Mouse (Mus musculus) heart, embryonic 12.5 days (tissue): ENCODE results near the gene Rras. TPM values are rescaled to one million over a fixed set of nuclear protein-coding genes. Genes with fewer than 3 reads are reported as not detected.

ENCODE experiments used
- ATAC-seq: fragments of 200-750 bp; cut with Nextera tagmentation; 2 replicates; pipeline ENCODE4 v1.8.0; 2017; ENCODE audit warnings: moderate TSS enrichment, moderate library complexity; ENCODE audit not compliant: insufficient number of reproducible peaks, low FRiP score
- H3K27ac ChIP-seq: fragments of 300-500 bp; sonication (generic); 2 replicates; pipeline ENCODE4 v1.5.1; 2016; ENCODE audit warnings: mild to moderate bottlenecking, moderate library complexity; ENCODE audit not compliant: poor library complexity, severe bottlenecking
- H3K27me3 ChIP-seq: fragments of 300-500 bp; sonication (generic); replicated peaks from 2 replicates; pipeline ENCODE4 v1.6.1; 2016; ENCODE audit warnings: mild to moderate bottlenecking, moderate library complexity
- H3K36me3 ChIP-seq: fragments of 300-500 bp; sonication (generic); 2 replicates; pipeline ENCODE4 v1.6.1; 2016; ENCODE audit warnings: mild to moderate bottlenecking, moderate library complexity
- H3K4me1 ChIP-seq: fragments of 300-500 bp; sonication (generic); replicated peaks from 2 replicates; pipeline ENCODE4 v1.6.1; 2016; ENCODE audit warnings: mild to moderate bottlenecking
- H3K4me2 ChIP-seq: fragments of 300-500 bp; sonication (generic); 2 replicates; pipeline ENCODE4 v1.6.1; 2016; ENCODE audit warnings: mild to moderate bottlenecking, moderate library complexity
- H3K4me3 ChIP-seq: fragments of 300-500 bp; sonication (generic); 2 replicates; pipeline ENCODE4 v1.5.1; 2016; ENCODE audit warnings: mild to moderate bottlenecking
- H3K9ac ChIP-seq: fragments of 300-500 bp; sonication (generic); 2 replicates; pipeline ENCODE4 v1.6.1; 2016; ENCODE audit warnings: mild to moderate bottlenecking, moderate library complexity
- H3K9me3 ChIP-seq: fragments of 300-500 bp; sonication (generic); replicated peaks from 2 replicates; pipeline ENCODE4 v1.6.1; 2016; ENCODE audit warnings: mild to moderate bottlenecking, moderate library complexity
- WGBS: fragments of 180-500 bp; shearing (Covaris S2); methylation state at CpG from one replicate; pipeline ENCODE4 v1.1.7; 2016; 5-methylcytosine and 5-hydroxymethylcytosine counted together
- polyA plus RNA-seq: library from polyadenylated mRNA; unstranded; fragments of >200 nt; fragmentation: Nextera tagmentation; extraction: Ambion mirVana; gene quantifications from 2 replicates; pipeline ENCODE4 v1.2.1, GENCODE M21; 2016

The Rras gene
- polyA plus RNA-seq, 1 experiment from 2014 or later = 79.3 TPM

GRCm38 (mm10) chr7:45028351-45028750 lies 10.6 kb downstream of the Rras start:
- Histone ChIP-seq H3K27me3 (no peaks in the 10 kb centered on the region), H3K4me3 (no peak overlapping the region), H3K36me3 (peaks cover 70% of the 10 kb centered on the region), H3K4me2 (no peak overlapping the region), H3K4me1 (peaks cover 4% of the 10 kb centered on the region), H3K27ac (no peak overlapping the region), H3K9ac (no peak overlapping the region), H3K9me3 (no peaks in the 10 kb centered on the region)
- 0 out of 2 replicates have a peak, but pooled peaks have one; percentile 2 for ATAC-seq
- 92% methylated on average over 11 of the region's 11 CpGs for WGBS

GRCm38 (mm10) chr7:45029995-45030394 lies 12.2 kb downstream of the Rras start:
- WGBS = 89% methylated on average over 6 of the region's 6 CpGs
- H3K4me3 ChIP-seq = no peak overlapping the region

GRCm38 (mm10) chr7:45030857-45031256 lies 13.1 kb downstream of the Rras start:
- Histone ChIP-seq H3K9me3 (no peaks in the 10 kb centered on the region), H3K4me2 (no peak overlapping the region), H3K27ac (no peak overlapping the region), H3K4me3 (no peak overlapping the region), H3K9ac (no peak overlapping the region), H3K36me3 (peaks cover 95% of the 10 kb centered on the region), H3K4me1 (peaks cover 4% of the 10 kb centered on the region), H3K27me3 (no peaks in the 10 kb centered on the region)
- WGBS = 93% methylated on average over 8 of the region's 8 CpGs
- ATAC-seq = no peak

More at GRCm38 (mm10) chr7:45029995-45030394, 12.2 kb downstream of the Rras start:
- H3K4me2 ChIP-seq = no peak overlapping the region
- no peaks in the 10 kb centered on the region for H3K27me3 ChIP-seq
- no peak overlapping the region for H3K9ac ChIP-seq
- H3K9me3 ChIP-seq = no peaks in the 10 kb centered on the region
- no peak for ATAC-seq
- no peak overlapping the region for H3K27ac ChIP-seq
- peaks cover 87% of the 10 kb centered on the region for H3K36me3 ChIP-seq
- peaks cover 4% of the 10 kb centered on the region for H3K4me1 ChIP-seq

GRCm38 (mm10) chr7:45033722-45034359 lies 16.1 kb downstream of the Rras start:
- no peak overlapping the region for H3K4me2 ChIP-seq
- H3K36me3 ChIP-seq = peaks cover 99% of the 10 kb centered on the region
- ATAC-seq = no peak
- no peaks in the 10 kb centered on the region for H3K9me3 ChIP-seq
- no peak overlapping the region for H3K27ac ChIP-seq
- 93% methylated on average over 19 of the region's 19 CpGs for WGBS
- H3K4me1 ChIP-seq = no peaks in the 10 kb centered on the region
- no peak overlapping the region for H3K9ac ChIP-seq
- H3K4me3 ChIP-seq = no peak overlapping the region
- no peaks in the 10 kb centered on the region for H3K27me3 ChIP-seq

- WGBS = 95% methylated on average over 3 of the region's 3 CpGs
These were observed 17.9 kb downstream of the Rras start for GRCm38 (mm10) chr7:45035631-45036030.

GRCm38 (mm10) chr7:45036702-45037101 lies 18.9 kb downstream of the Rras start:
- H3K36me3 ChIP-seq = peaks cover 99% of the 10 kb centered on the region
- no peak overlapping the region for H3K27ac ChIP-seq
- H3K27me3 ChIP-seq = no peaks in the 10 kb centered on the region
- H3K9ac ChIP-seq = no peak overlapping the region
- H3K4me3 ChIP-seq = no peak overlapping the region
- no peaks in the 10 kb centered on the region for H3K4me1 ChIP-seq
- 89% methylated on average over 11 of the region's 11 CpGs for WGBS
- no peak overlapping the region for H3K4me2 ChIP-seq
- ATAC-seq = no peak
- H3K9me3 ChIP-seq = no peaks in the 10 kb centered on the region

More at GRCm38 (mm10) chr7:45035631-45036030, 17.9 kb downstream of the Rras start:
- H3K4me1 ChIP-seq = no peaks in the 10 kb centered on the region
- no peak overlapping the region for H3K4me3 ChIP-seq
- no peak overlapping the region for H3K4me2 ChIP-seq
- H3K27me3 ChIP-seq = no peaks in the 10 kb centered on the region
- ATAC-seq = no peak
- no peak overlapping the region for H3K9ac ChIP-seq
- H3K36me3 ChIP-seq = peaks cover 99% of the 10 kb centered on the region
- H3K27ac ChIP-seq = no peak overlapping the region
- H3K9me3 ChIP-seq = no peaks in the 10 kb centered on the region

- Histone ChIP-seq H3K36me3 (peaks cover 99% of the 10 kb centered on the region), H3K4me1 (no peaks in the 10 kb centered on the region), H3K4me2 (no peak overlapping the region), H3K27ac (no peak overlapping the region), H3K9me3 (no peaks in the 10 kb centered on the region), H3K4me3 (no peak overlapping the region), H3K27me3 (no peaks in the 10 kb centered on the region), H3K9ac (no peak overlapping the region)
- WGBS = 69% methylated on average over 7 of the region's 7 CpGs
- no peak for ATAC-seq
These were observed 20.1 kb downstream of the Rras start for GRCm38 (mm10) chr7:45037720-45038361.

- Histone ChIP-seq H3K27me3 (no peaks in the 10 kb centered on the region), H3K4me2 (no peak overlapping the region), H3K9me3 (no peaks in the 10 kb centered on the region), H3K9ac (no peak overlapping the region), H3K4me1 (no peaks in the 10 kb centered on the region), H3K4me3 (no peak overlapping the region), H3K27ac (no peak overlapping the region), H3K36me3 (peaks cover 99% of the 10 kb centered on the region)
- WGBS = 93% methylated on average over 9 of the region's 9 CpGs
- ATAC-seq = no peak
These were observed 20.6 kb downstream of the Rras start for GRCm38 (mm10) chr7:45038411-45038810.

GRCm38 (mm10) chr7:45040851-45041250 lies 23.1 kb downstream of the Rras start:
- Histone ChIP-seq H3K4me2 (no peak overlapping the region), H3K9ac (no peak overlapping the region), H3K9me3 (no peaks in the 10 kb centered on the region), H3K27ac (no peak overlapping the region), H3K27me3 (no peaks in the 10 kb centered on the region), H3K4me1 (no peaks in the 10 kb centered on the region), H3K4me3 (no peak overlapping the region), H3K36me3 (peaks cover 98% of the 10 kb centered on the region)
- WGBS = 84% methylated on average over 9 of the region's 9 CpGs
- ATAC-seq = no peak

GRCm38 (mm10) chr7:45043307-45043706 lies 25.5 kb downstream of the Rras start:
- no peak overlapping the region for H3K9ac ChIP-seq
- H3K27ac ChIP-seq = no peak overlapping the region
- no peaks in the 10 kb centered on the region for H3K27me3 ChIP-seq
- H3K4me3 ChIP-seq = no peak overlapping the region
- no peaks in the 10 kb centered on the region for H3K9me3 ChIP-seq
- H3K4me2 ChIP-seq = no peak overlapping the region
- H3K36me3 ChIP-seq = peaks cover 98% of the 10 kb centered on the region
- no peak for ATAC-seq
- 97% methylated on average over 14 of the region's 14 CpGs for WGBS
- H3K4me1 ChIP-seq = no peaks in the 10 kb centered on the region

GRCm38 (mm10) chr7:45045741-45046140 lies 28.0 kb downstream of the Rras start:
- WGBS = 93% methylated on average over 22 of the region's 22 CpGs
- ATAC-seq = no peak
- H3K9ac ChIP-seq = no peak overlapping the region
- H3K27me3 ChIP-seq = no peaks in the 10 kb centered on the region
- H3K27ac ChIP-seq = no peak overlapping the region
- H3K4me1 ChIP-seq = peaks cover 8% of the 10 kb centered on the region
- no peak overlapping the region for H3K4me2 ChIP-seq
- H3K9me3 ChIP-seq = no peaks in the 10 kb centered on the region
- H3K36me3 ChIP-seq = peaks cover 99% of the 10 kb centered on the region
- no peak overlapping the region for H3K4me3 ChIP-seq
